Mouse (Mus musculus) brain, embryonic 14.5 days (tissue): ENCODE measurements at regions not wholly inside any gene's neighbourhood (a gene's known extent, or its start where the extent isn't known, plus 50 kb on each side); places are given as distances from the start of the nearest gene placed in this dataset.
A peak's percentile ranks its signal among the peaks of the same experiment; 100 is the strongest.

Source experiments
- DNase-seq: peaks from one replicate; pipeline ENCODE4 v3.0.0-alpha.2; 2011; ENCODE audit warnings: low read depth
- CTCF ChIP-seq: fragments of 200-500 bp; IDR thresholded peaks from 2 replicates; pipeline ENCODE4 v1.5.1; 2012; ENCODE audit warnings: inconsistent platforms, mild to moderate bottlenecking, moderate library complexity, borderline replicate concordance; ENCODE audit not compliant: insufficient read depth, insufficient read length; ENCODE audit errors: extremely low read depth
- POLR2A ChIP-seq: fragments of 200-500 bp; IDR thresholded peaks from 2 replicates; pipeline ENCODE4 v1.6.1; 2012; ENCODE audit warnings: mild to moderate bottlenecking, inconsistent platforms, borderline replicate concordance; ENCODE audit not compliant: poor library complexity, insufficient read depth, insufficient read length, severe bottlenecking; ENCODE audit errors: extremely low read depth

- TF ChIP-seq CTCF (no peak), POLR2A (no peak)
- peak; percentile 53 for DNase-seq
Measured at GRCm38 (mm10) chr2:94983484-94983883, 545.5 kb upstream of the Api5 start.

- DNase-seq, result peak; percentile 66
- TF ChIP-seq POLR2A (no peak), CTCF (no peak)
Measured at GRCm38 (mm10) chr2:94963520-94963919, 525.6 kb upstream of the Api5 start.

GRCm38 (mm10) chr2:94945646-94946045 lies 507.7 kb upstream of the Api5 start:
- peak; percentile 35 for DNase-seq

GRCm38 (mm10) chr2:94932115-94932514 lies 494.2 kb upstream of the Api5 start:
- no peak for DNase-seq
- TF ChIP-seq POLR2A (no peak), CTCF (no peak)

More at GRCm38 (mm10) chr2:94945646-94946045, 507.7 kb upstream of the Api5 start:
- no peak for TF ChIP-seq CTCF
- no peak for TF ChIP-seq POLR2A

- DNase-seq, result peak; percentile 10
- no peak for TF ChIP-seq CTCF
- TF ChIP-seq POLR2A, result no peak
Measured at GRCm38 (mm10) chr2:94919361-94919760, 481.4 kb upstream of the Api5 start.

- no peak for TF ChIP-seq CTCF
- no peak for TF ChIP-seq POLR2A
- no peak for DNase-seq
Measured at GRCm38 (mm10) chr2:94918062-94918461, 480.1 kb upstream of the Api5 start.

- TF ChIP-seq POLR2A, result no peak
- no peak for TF ChIP-seq CTCF
- no peak for DNase-seq
Measured at GRCm38 (mm10) chr2:94901580-94901979, 463.6 kb upstream of the Api5 start.
